Mouse (Mus musculus) forebrain, embryonic 13.5 days (tissue): ENCODE measurements at regions not wholly inside any gene's neighbourhood (a gene's known extent, or its start where the extent isn't known, plus 50 kb on each side); places are given as distances from the start of the nearest gene placed in this dataset.

Experiments used
- ATAC-seq: fragments of 200-750 bp; cut with Nextera tagmentation; 2 replicates; pipeline ENCODE4 v1.8.0; 2017
- H3K27ac ChIP-seq: fragments of 300-500 bp; sonication (generic); 2 replicates; pipeline ENCODE4 v1.5.1; 2015; ENCODE audit warnings: inconsistent platforms, mild to moderate bottlenecking, moderate library complexity
- H3K27me3 ChIP-seq: fragments of 300-500 bp; sonication (generic); 2 replicates; pipeline ENCODE4 v1.6.1; 2015; ENCODE audit warnings: mild to moderate bottlenecking, inconsistent platforms
- H3K36me3 ChIP-seq: fragments of 300-500 bp; sonication (generic); 2 replicates; pipeline ENCODE4 v1.6.1; 2015; ENCODE audit warnings: mild to moderate bottlenecking, inconsistent platforms; ENCODE audit not compliant: poor library complexity, severe bottlenecking
- H3K4me1 ChIP-seq: fragments of 300-500 bp; sonication (generic); 2 replicates; pipeline ENCODE4 v1.6.1; 2015; ENCODE audit warnings: inconsistent platforms
- H3K4me2 ChIP-seq: fragments of 300-500 bp; sonication (generic); 2 replicates; pipeline ENCODE4 v1.6.1; 2015; ENCODE audit warnings: inconsistent platforms, mild to moderate bottlenecking, moderate library complexity
- H3K4me3 ChIP-seq: fragments of 300-500 bp; sonication (generic); 2 replicates; pipeline ENCODE4 v1.5.1; 2015; ENCODE audit warnings: mild to moderate bottlenecking, inconsistent platforms
- H3K9ac ChIP-seq: fragments of 300-500 bp; sonication (generic); 2 replicates; pipeline ENCODE4 v1.6.1; 2015; ENCODE audit warnings: mild to moderate bottlenecking, inconsistent platforms
- H3K9me3 ChIP-seq: fragments of 300-500 bp; sonication (generic); replicated peaks from 2 replicates; pipeline ENCODE4 v1.6.1; 2016; ENCODE audit warnings: inconsistent platforms
- WGBS: fragments of 180-500 bp; shearing (Covaris S2); methylation state at CpG from one replicate; pipeline ENCODE4 v1.1.7; 2015; 5-methylcytosine and 5-hydroxymethylcytosine counted together

DNA sequence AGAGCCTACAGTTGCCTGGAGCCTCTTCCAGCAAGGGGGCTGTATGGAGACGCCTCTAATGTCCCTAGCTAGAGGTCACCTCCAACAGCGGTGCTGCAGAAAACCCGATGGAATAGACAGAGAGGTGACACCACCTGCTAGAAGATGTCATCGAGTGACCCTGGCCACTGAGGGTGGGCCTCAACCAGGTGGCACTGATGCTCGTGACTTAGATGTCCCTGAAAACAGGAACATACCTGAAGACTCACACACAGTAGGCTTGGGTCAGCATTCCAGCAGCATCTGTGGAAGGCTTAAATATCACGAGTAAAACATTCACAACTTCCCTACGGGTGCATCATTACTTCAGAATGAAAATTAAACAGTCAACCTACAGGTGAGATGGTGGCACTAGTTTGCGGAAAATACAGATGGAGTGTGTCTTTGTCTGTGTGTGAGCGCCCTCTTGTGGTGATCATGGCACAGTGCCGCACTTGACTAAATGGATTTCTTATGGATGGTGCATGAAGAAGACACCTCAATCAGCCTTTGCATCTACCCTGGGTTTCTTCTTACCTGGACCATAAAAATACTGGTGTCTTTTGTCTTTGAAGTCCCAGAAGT, 86.2 kb upstream of the Smad3 start:
- Histone ChIP-seq H3K4me1 (no peaks in the 10 kb centered on the region), H3K27me3 (peaks cover 31% of the 10 kb centered on the region), H3K9me3 (no peaks in the 10 kb centered on the region), H3K36me3 (no peaks in the 10 kb centered on the region), H3K4me2 (no peak overlapping the region), H3K27ac (no peak overlapping the region), H3K4me3 (no peak overlapping the region), H3K9ac (no peak overlapping the region)
- ATAC-seq, result peak; percentile 71; the same call in 1 of the 2 replicates
- 31% methylated on average over 10 of the region's 10 CpGs for WGBS

GRCm38 (mm10) chr9:63843431-63843830, 85.6 kb upstream of the Smad3 start:
- H3K9ac ChIP-seq, result no peak overlapping the region
- no peaks in the 10 kb centered on the region for H3K9me3 ChIP-seq
- 36% methylated on average over 2 of the region's 2 CpGs for WGBS
- peaks cover 33% of the 10 kb centered on the region for H3K27me3 ChIP-seq
- no peaks in the 10 kb centered on the region for H3K4me1 ChIP-seq
- no peak overlapping the region for H3K4me2 ChIP-seq
- no peaks in the 10 kb centered on the region for H3K36me3 ChIP-seq
- no peak for ATAC-seq
- H3K4me3 ChIP-seq, result no peak overlapping the region
- no peak overlapping the region for H3K27ac ChIP-seq

DNA sequence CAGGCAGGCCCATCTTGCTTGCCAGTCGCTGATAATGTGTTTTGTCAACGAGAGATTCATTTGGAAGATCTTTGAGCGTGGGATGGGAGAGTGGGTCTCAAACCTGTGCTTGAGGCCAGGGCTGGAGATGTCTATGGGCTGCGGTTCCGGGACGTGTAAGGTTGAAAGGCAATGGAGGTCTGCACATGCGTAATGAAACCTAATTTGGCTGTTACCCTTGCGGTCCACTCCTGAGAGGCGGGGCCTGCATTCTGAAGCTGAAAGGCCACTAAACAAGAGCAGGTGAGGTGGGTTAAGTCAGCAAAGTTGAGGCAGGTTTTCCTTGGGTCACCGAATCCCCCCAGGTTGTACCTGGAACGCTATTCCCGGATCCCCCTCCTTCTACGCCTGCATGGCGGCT, 83.3 kb upstream of the Smad3 start:
- no peak overlapping the region for H3K27ac ChIP-seq
- no peaks in the 10 kb centered on the region for H3K36me3 ChIP-seq
- WGBS, result 88% methylated on average over 14 of the region's 14 CpGs
- ATAC-seq, result no peak
- 0 out of 2 replicates have a peak, but pooled peaks cover under 1% of the 10 kb centered on the region for H3K4me1 ChIP-seq
- H3K27me3 ChIP-seq, result peaks cover 38% of the 10 kb centered on the region
- no peak overlapping the region for H3K9ac ChIP-seq
- no peaks in the 10 kb centered on the region for H3K9me3 ChIP-seq
- H3K4me3 ChIP-seq, result no peak overlapping the region
- H3K4me2 ChIP-seq, result no peak overlapping the region

GRCm38 (mm10) chr9:63838996-63839772, 81.4 kb upstream of the Smad3 start:
- H3K9me3 ChIP-seq, result no peaks in the 10 kb centered on the region
- ATAC-seq, result no peak
- H3K4me2 ChIP-seq, result no peak overlapping the region
- no peak overlapping the region for H3K9ac ChIP-seq
- no peaks in the 10 kb centered on the region for H3K36me3 ChIP-seq
- H3K4me3 ChIP-seq, result no peak overlapping the region
- peaks cover 33% of the 10 kb centered on the region for H3K27me3 ChIP-seq
- H3K27ac ChIP-seq, result no peak overlapping the region
- 88% methylated on average over 14 of the region's 14 CpGs for WGBS
- 0 out of 2 replicates have a peak, but pooled peaks cover 2% of the 10 kb centered on the region for H3K4me1 ChIP-seq

- WGBS, result 72% methylated on average over 6 of the region's 6 CpGs
- H3K4me3 ChIP-seq, result no peak overlapping the region
- no peaks in the 10 kb centered on the region for H3K36me3 ChIP-seq
- H3K27ac ChIP-seq, result no peak overlapping the region
- peaks cover 32% of the 10 kb centered on the region for H3K27me3 ChIP-seq
- H3K9me3 ChIP-seq, result no peaks in the 10 kb centered on the region
- ATAC-seq, result no peak
- 0 out of 2 replicates have a peak, but pooled peaks cover 2% of the 10 kb centered on the region for H3K4me1 ChIP-seq
- no peak overlapping the region; the same call in 1 of the 2 replicates for H3K9ac ChIP-seq
- no peak overlapping the region for H3K4me2 ChIP-seq
Observed at GRCm38 (mm10) chr9:63837552-63837951, 79.8 kb upstream of the Smad3 start.

- 74% methylated on average over 5 of the region's 5 CpGs for WGBS
Observed at GRCm38 (mm10) chr9:63836565-63837284, 78.9 kb upstream of the Smad3 start.

GRCm38 (mm10) chr9:63836036-63836435, 78.2 kb upstream of the Smad3 start:
- Histone ChIP-seq H3K27ac (no peak overlapping the region), H3K9ac (no peak overlapping the region), H3K36me3 (no peaks in the 10 kb centered on the region), H3K27me3 (peaks cover 28% of the 10 kb centered on the region), H3K4me1 (0 out of 2 replicates have a peak, but pooled peaks cover 2% of the 10 kb centered on the region), H3K9me3 (no peaks in the 10 kb centered on the region), H3K4me3 (no peak overlapping the region), H3K4me2 (no peak overlapping the region; the same call in 1 of the 2 replicates)
- ATAC-seq, result no peak
- WGBS, result 49% methylated on average over 11 of the region's 11 CpGs

More at GRCm38 (mm10) chr9:63836565-63837284, 78.9 kb upstream of the Smad3 start:
- Histone ChIP-seq H3K4me3 (no peak overlapping the region), H3K27me3 (peaks cover 32% of the 10 kb centered on the region), H3K36me3 (no peaks in the 10 kb centered on the region), H3K4me1 (0 out of 2 replicates have a peak, but pooled peaks cover 2% of the 10 kb centered on the region), H3K4me2 (no peak overlapping the region), H3K27ac (no peak overlapping the region), H3K9ac (no peak overlapping the region), H3K9me3 (no peaks in the 10 kb centered on the region)
- ATAC-seq, result no peak

DNA sequence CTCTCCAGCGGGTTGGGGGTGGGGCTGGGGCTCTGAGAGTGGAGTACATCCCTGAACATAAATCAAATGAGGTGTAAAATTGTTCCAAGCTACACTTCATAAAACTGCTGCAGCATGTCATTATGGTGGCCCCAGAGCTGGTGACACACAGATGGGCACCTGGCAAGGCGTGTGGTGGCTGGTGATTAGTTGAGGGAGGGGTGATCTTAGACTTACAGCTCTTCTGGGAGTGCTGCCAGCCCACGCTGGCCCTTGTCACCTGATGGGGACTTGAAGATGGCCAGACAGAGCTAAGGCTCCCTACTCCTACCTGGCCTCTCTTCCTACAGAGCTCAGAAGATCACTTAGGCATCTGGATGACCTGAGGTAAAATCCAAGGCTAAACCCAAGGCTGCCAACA, 76.6 kb upstream of the Smad3 start:
- Histone ChIP-seq H3K4me1 (0 out of 2 replicates have a peak, but pooled peaks cover 2% of the 10 kb centered on the region), H3K27ac (no peak overlapping the region), H3K4me2 (no peak overlapping the region), H3K9ac (no peak overlapping the region), H3K27me3 (peaks cover 28% of the 10 kb centered on the region), H3K4me3 (no peak overlapping the region), H3K36me3 (no peaks in the 10 kb centered on the region), H3K9me3 (no peaks in the 10 kb centered on the region)
- 69% methylated on average over 3 of the region's 3 CpGs for WGBS
- no peak for ATAC-seq

GRCm38 (mm10) chr9:63818163-63818562, 60.4 kb upstream of the Smad3 start:
- H3K9ac ChIP-seq, result no peak overlapping the region
- no peak overlapping the region for H3K27ac ChIP-seq
- H3K36me3 ChIP-seq, result no peaks in the 10 kb centered on the region
- H3K4me3 ChIP-seq, result no peak overlapping the region
- H3K4me2 ChIP-seq, result no peak overlapping the region
- 83% methylated on average over 3 of the region's 3 CpGs for WGBS
- H3K4me1 ChIP-seq, result no peaks in the 10 kb centered on the region
- ATAC-seq, result no peak
- no peaks in the 10 kb centered on the region for H3K27me3 ChIP-seq
- 0 out of 2 replicates have a peak, but pooled peaks cover 5% of the 10 kb centered on the region for H3K9me3 ChIP-seq

DNA sequence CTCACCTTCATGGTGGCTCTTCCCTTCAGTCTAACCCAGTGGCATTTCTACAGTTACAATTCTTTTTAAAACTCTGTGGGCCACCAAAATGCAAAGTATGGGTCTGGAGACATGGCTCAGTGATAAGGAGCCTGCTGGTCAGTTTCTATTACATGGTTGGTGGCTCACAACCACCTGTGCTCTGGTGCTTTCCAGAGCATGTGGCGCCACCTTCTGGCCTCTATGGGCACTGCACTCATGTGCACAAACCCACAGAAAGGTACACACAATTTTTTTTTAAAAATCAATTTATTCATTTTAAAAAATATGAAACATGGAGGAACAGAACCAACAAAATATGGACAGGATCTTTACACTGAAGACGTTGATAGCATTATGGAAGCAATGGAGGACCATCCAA, 58.7 kb upstream of the Smad3 start:
- no peak overlapping the region for H3K4me2 ChIP-seq
- H3K9me3 ChIP-seq, result 0 out of 2 replicates have a peak, but pooled peaks cover 5% of the 10 kb centered on the region
- peaks cover 4% of the 10 kb centered on the region; the same call in 1 of the 2 replicates for H3K4me1 ChIP-seq
- no peak for ATAC-seq
- no peak overlapping the region for H3K4me3 ChIP-seq
- H3K27me3 ChIP-seq, result no peaks in the 10 kb centered on the region
- 56% methylated on average over 2 of the region's 2 CpGs for WGBS
- no peak overlapping the region for H3K27ac ChIP-seq
- no peaks in the 10 kb centered on the region for H3K36me3 ChIP-seq
- H3K9ac ChIP-seq, result no peak overlapping the region

DNA sequence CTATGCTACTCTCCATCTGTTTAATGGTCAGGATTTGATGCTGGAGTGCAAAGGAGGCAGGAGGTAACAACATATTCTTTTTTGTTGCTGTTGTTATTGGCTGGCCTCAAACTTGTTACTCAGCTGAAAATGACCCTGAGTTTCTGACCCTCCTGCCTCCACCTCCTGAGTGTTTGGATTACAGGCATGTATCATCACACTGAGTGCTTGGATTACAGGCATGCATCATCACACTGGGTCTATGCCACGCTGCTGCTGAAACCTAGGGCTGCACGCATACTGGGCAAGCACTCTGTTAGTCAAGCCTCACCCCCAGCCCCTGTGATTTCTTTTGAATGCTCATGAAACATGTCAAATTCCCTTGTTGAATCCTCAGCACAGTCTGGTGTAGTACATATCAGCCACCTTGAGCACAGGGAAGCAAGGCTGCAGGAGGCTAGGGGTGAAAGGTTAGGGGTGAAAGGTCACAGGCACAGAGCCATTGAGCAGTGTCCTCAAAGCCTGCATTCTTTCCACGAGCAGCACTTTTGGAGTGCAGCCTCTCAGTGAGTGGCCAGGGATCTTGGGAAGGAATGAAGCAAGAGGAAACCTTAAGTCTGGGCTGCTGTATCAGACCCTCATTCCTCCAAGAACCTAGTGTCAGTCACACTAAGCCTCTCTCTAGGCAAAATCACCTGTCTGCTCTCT, 52.2 kb upstream of the Smad3 start:
- Histone ChIP-seq H3K9ac (no peak overlapping the region), H3K4me1 (peaks cover 6% of the 10 kb centered on the region; the same call in 1 of the 2 replicates), H3K9me3 (no peaks in the 10 kb centered on the region), H3K36me3 (no peaks in the 10 kb centered on the region), H3K27ac (no peak overlapping the region), H3K4me2 (no peak overlapping the region), H3K27me3 (no peaks in the 10 kb centered on the region), H3K4me3 (no peak overlapping the region)
- WGBS, result 56% methylated on average over 3 of the region's 3 CpGs
- ATAC-seq, result no peak
